9 mouse cellular contexts compared by ENCODE assay signal in the genomic region with DNA sequence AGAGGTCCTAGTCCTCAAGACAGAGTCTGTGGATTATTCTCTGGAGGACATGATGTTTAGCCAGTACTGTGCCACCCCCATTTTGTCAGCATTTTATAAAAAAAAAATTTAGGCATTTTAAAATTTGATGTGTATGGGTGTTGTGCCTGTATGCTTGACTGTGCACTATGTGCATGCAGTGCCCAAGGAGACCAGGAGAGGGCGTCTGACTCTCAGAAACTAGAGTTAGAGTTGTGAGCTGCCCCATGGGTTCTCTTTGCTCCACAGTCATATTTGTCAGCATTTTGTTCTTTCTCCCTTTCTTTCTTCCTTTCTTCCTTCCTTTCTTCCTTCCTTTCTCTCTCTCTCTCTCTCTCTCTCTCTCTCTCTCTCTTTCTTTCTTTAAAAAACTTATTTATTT. TPM values are rescaled to one million over a fixed set of nuclear protein-coding genes. Genes with fewer than 3 reads are reported as not detected.
DNase-seq lines count a peak whose midpoint lies in the region; ATAC-seq and TF ChIP-seq lines count a peak whose summit lies in the region.
"Had no signal": no experiment of that assay in that cellular context is flagged by ENCODE, and none has a peak within 500 bp of the region (broad histone marks: within the 10 kb centered on the region; RNA-seq: fewer than 3 reads in every experiment).

No protein-coding gene starts in this region.

- TF ChIP-seq CTCF in heart, adult 2 months (IDR thresholded peaks at IDR 0.05): peak; percentile 25
- no peak for TF ChIP-seq CTCF in thymus, adult 2 months (IDR thresholded peaks at IDR 0.05; ENCODE audit: borderline replicate concordance, control insufficient read depth, extremely low read depth, insufficient read depth, low read length, poor library complexity)

- H3K4me1 ChIP-seq in heart, adult 2 months (ENCODE audit: control insufficient read depth, insufficient read depth, low read length): no peaks in the 10 kb centered on the region
- no peaks in the 10 kb centered on the region for H3K4me1 ChIP-seq in thymus, adult 2 months (replicated peaks; ENCODE audit: control insufficient read depth, insufficient read depth, low read length)
- H3K4me1 ChIP-seq in forebrain, embryonic 15.5 days: no peaks in the 10 kb centered on the region
- H3K4me1 ChIP-seq: heart, embryonic 15.5 days had no signal

- ATAC-seq in inflammation-experienced regulatory T-cells, adult 6 months: peak; percentile 75
- no peak for ATAC-seq in forebrain, embryonic 15.5 days (replicated peaks)

- no peak overlapping the region for H3K4me3 ChIP-seq in heart, adult 2 months
- H3K4me3 ChIP-seq in thymus, adult 2 months (ENCODE audit: control insufficient read depth, insufficient read depth, low read length): no peak overlapping the region
- no peak overlapping the region for H3K4me3 ChIP-seq in forebrain, embryonic 15.5 days
- H3K4me3 ChIP-seq: heart, embryonic 15.5 days had no signal

- intact Hi-C loops in heart, adult 2 months (cut with DNase I): no loop called here

- no peak for TF ChIP-seq POLR2A in heart, adult 2 months (IDR thresholded peaks at IDR 0.05; ENCODE audit: insufficient read depth, low read depth, low read length)
- no peak for TF ChIP-seq POLR2A in thymus, adult 2 months (IDR thresholded peaks at IDR 0.05; ENCODE audit: control insufficient read depth, extremely low read depth, insufficient read depth, low read length, poor library complexity)

- no peaks in the 10 kb centered on the region for H3K36me3 ChIP-seq in heart, adult 2 months (ENCODE audit: control insufficient read depth, insufficient read depth, low read length)
- no peaks in the 10 kb centered on the region for H3K36me3 ChIP-seq in thymus, adult 2 months (ENCODE audit: control insufficient read depth, insufficient read depth, low read length)
- H3K36me3 ChIP-seq in forebrain, embryonic 15.5 days: no peaks in the 10 kb centered on the region
- H3K36me3 ChIP-seq: heart, embryonic 15.5 days had no signal

- no peaks in the 10 kb centered on the region for H3K9me3 ChIP-seq in forebrain, embryonic 15.5 days
- H3K9me3 ChIP-seq: heart, embryonic 15.5 days had no signal

- TF ChIP-seq EP300 in heart, adult 2 months (IDR thresholded peaks at IDR 0.05; ENCODE audit: insufficient read depth, low read depth, low read length): no peak

- no peak for DNase-seq in heart, adult 2 months
- DNase-seq in heart, adult 18-20 months: no peak
- DNase-seq in thymus, postnatal 14 days: peak; percentile 45
- DNase-seq in thymus, adult 2 months: no peak
- DNase-seq in frontal cortex, postnatal 36 days (ENCODE audit: low spot score in 2 of 2): no peak
- DNase-seq in ovary, postnatal 36 days (ENCODE audit: low spot score): no peak

- no peak overlapping the region for H3K4me2 ChIP-seq in forebrain, embryonic 15.5 days (replicated peaks)
- H3K4me2 ChIP-seq: heart, embryonic 15.5 days had no signal

- WGBS in heart, adult 2 months: 0% methylated on average over 1 of the region's 1 CpGs
- WGBS in thymus, adult 2 months: 25% methylated on average over 1 of the region's 1 CpGs
- WGBS in forebrain, embryonic 15.5 days: 63% methylated on average over 1 of the region's 1 CpGs

- no peak overlapping the region for H3K27ac ChIP-seq in heart, adult 2 months
- H3K27ac ChIP-seq in thymus, adult 2 months (ENCODE audit: control insufficient read depth, insufficient read depth, low read length): no peak overlapping the region
- no peak overlapping the region for H3K27ac ChIP-seq in forebrain, embryonic 15.5 days (replicated peaks)
- H3K27ac ChIP-seq: heart, embryonic 15.5 days had no signal

- H3K79me2 ChIP-seq in heart, adult 2 months (replicated peaks; ENCODE audit: control insufficient read depth, insufficient read depth, low read length): no peaks in the 10 kb centered on the region

- H3K9ac ChIP-seq in heart, adult 2 months (ENCODE audit: low read depth, low read length): no peak overlapping the region
- no peak overlapping the region for H3K9ac ChIP-seq in forebrain, embryonic 15.5 days (replicated peaks)
- H3K9ac ChIP-seq: heart, embryonic 15.5 days had no signal

- H3K27me3 ChIP-seq in heart, adult 2 months (ENCODE audit: control insufficient read depth, insufficient read depth, low read length): no peaks in the 10 kb centered on the region; the same call in 1 of the 2 replicates
- no peaks in the 10 kb centered on the region for H3K27me3 ChIP-seq in thymus, adult 2 months (ENCODE audit: control insufficient read depth, insufficient read depth, low read length)
- H3K27me3 ChIP-seq in forebrain, embryonic 15.5 days: no peaks in the 10 kb centered on the region

RNA-seq across cellular contexts. Expression of a gene that starts 8.4 kb away (rescaled TPM):
- total RNA-seq in heart, adult 2 months (2021): 1 to 10 TPM; 2.5 to 2.9 TPM
- 1.5 and 2.1 TPM in 2 replicates for polyA plus RNA-seq in heart, adult 2 months (2012; rRNA removed)
- 1 to 10 TPM; 1.8 to 3.0 TPM for total RNA-seq in heart, adult 18-20 months (2021)
- 27.3 and 38.2 TPM in 2 replicates for polyA plus RNA-seq in thymus, adult 2 months (2012; rRNA removed)
- 10 to 100 TPM; 19.2 to 34.4 (median 32.0) TPM for polyA plus RNA-seq in inflammation-experienced regulatory T-cells, adult 6 months (2017; shearing (Covaris generic))
- 0.48 and 1.2 TPM in 2 replicates for polyA plus RNA-seq in forebrain, embryonic 15.5 days (2015; fragmentation: Nextera tagmentation; extraction: Ambion mirVana)

RNA-seq across cellular contexts. Expression of a gene that starts 55.3 kb away (rescaled TPM):
- 10 to 100 TPM; 11.3 to 16.4 TPM for total RNA-seq in heart, adult 2 months (2021)
- polyA plus RNA-seq in heart, adult 2 months (2012; rRNA removed): 12.0 and 17.3 TPM in 2 replicates
- total RNA-seq in heart, adult 18-20 months (2021): 10 to 100 TPM; 14.9 to 19.2 TPM
- 52.3 and 53.4 TPM in 2 replicates for polyA plus RNA-seq in thymus, adult 2 months (2012; rRNA removed)
- 10 to 100 TPM; 63.1 to 97.7 (median 70.1) TPM for polyA plus RNA-seq in inflammation-experienced regulatory T-cells, adult 6 months (2017; shearing (Covaris generic))
- 78.5 and 84.2 TPM in 2 replicates for polyA plus RNA-seq in forebrain, embryonic 15.5 days (2015; fragmentation: Nextera tagmentation; extraction: Ambion mirVana)

RNA-seq across cellular contexts. Expression of a gene that starts 57.7 kb away (rescaled TPM):
- under 1 TPM; 0.39 to 0.43 TPM for total RNA-seq in heart, adult 2 months (2021)
- 0.64 and 2.1 TPM in 2 replicates for polyA plus RNA-seq in heart, adult 2 months (2012; rRNA removed)
- total RNA-seq in heart, adult 18-20 months (2021): 1 to 10 TPM in 1 of 2 experiments, under 1 TPM in 1; 0.32 to 1.0 TPM
- 13.5 and 15.9 TPM in 2 replicates for polyA plus RNA-seq in thymus, adult 2 months (2012; rRNA removed)
- 100 to 1,000 TPM in 2 of 3 experiments, 10 to 100 TPM in 1; 81.9 to 140 (median 126) TPM for polyA plus RNA-seq in inflammation-experienced regulatory T-cells, adult 6 months (2017; shearing (Covaris generic))
- 4.4 and 4.6 TPM in 2 replicates for polyA plus RNA-seq in forebrain, embryonic 15.5 days (2015; fragmentation: Nextera tagmentation; extraction: Ambion mirVana)
